Mouse (Mus musculus) lung, postnatal 14 days (tissue): ENCODE data around the gene Gm10944.

Experiments
- DNase-seq: peaks from one replicate; pipeline ENCODE4 v3.0.0; 2021

Gene Gm10944

DNA sequence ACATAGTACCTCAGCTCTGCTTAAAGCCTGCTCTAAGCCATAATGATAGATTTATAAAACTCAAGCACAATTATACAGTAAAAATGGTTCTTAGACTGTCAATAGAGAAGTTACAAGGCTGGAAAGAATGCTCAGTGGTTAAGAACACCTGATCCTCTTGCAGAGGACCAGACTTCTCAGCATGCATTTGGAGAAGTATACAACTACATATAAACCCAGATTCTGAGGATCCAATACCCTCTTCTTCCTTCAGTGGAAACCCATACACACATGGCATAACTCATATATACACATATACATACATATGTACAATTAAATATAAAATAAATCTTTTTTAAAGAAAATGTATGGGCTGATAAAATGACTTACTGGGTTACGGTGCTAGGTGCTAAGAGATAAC, at the start of gene Gm10944:
Gene Gm10944, plus strand, starts transcription at position 301 of the 400 bp plus-strand sequence.
- no peak for DNase-seq

DNA sequence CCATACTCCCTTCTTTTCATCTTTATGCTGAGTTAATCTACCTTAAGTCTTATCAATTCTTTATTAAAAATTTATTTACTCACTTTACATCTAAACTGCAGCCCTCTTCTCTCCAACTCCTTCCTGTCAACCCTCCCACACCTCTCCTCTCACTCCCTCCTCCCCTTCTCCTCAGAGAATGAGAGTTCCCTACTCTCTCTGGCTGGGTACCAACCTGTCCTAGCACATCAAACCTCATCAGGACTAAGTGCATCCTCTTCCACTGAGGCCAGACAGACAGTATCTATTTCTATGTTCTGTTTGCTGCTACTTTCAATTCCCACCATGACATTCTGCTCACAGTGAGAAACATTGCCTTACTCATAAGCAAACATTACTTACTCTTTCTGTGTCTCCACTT, 25.2 kb upstream of the Gm10944 start:
- no peak for DNase-seq

DNA sequence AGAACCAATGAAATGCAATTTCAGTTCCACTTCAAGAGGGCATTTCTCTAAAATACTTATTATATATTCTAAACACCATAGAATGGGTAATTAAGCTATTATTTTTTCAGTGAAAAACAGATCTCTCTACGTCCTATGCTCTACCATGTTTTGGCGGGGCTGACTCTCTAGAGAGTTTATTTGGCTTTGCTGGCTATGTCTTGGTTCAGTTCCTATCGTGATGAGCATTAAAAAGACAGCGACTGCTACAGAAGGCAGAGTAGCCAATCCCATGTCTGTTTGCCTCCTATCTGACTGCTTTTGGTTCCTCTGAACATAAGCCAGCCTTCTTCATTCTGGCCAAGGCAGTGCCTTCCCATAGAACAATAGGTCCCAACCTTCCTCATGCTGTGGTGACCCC, 24.5 kb upstream of the Gm10944 start:
- no peak for DNase-seq

DNA sequence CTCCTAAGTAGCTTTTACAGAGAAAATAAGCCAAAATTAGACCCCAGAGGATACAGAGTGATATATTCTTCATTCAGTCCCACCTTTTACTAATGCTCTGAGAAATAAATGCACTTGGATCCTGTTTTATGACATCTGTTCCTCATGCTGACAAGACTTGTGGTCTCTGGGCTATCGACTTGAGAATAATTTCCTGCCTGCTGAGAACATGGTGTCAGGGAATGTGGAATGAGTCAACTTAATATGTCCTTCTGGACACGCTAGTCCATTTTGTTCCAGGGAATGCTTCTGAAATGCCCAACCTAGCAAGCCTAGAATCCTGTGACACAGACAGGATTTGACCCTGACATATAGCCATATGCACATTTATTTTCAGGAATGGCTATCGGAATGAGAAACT, 22.0 kb upstream of the Gm10944 start:
- no peak for DNase-seq

DNA sequence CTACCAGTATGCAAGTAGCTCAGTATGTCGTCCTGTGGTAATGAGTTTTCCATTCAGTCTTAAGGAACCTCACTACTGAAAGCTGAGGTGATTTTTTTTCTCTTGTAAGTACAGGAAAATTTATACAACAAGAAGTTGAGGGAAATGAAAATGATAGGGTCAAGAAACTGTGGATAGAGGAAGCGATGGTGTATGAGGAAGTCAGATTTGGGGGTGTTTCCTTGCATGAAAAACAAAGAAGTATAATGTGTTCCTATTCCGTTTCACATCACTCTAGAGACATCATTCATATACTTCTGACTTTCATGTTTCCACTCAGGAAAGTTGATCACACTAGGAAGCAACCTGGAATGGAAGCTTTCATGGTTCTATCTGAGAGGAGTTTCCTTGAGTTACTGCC, 21.2 kb upstream of the Gm10944 start:
- no peak for DNase-seq

DNA sequence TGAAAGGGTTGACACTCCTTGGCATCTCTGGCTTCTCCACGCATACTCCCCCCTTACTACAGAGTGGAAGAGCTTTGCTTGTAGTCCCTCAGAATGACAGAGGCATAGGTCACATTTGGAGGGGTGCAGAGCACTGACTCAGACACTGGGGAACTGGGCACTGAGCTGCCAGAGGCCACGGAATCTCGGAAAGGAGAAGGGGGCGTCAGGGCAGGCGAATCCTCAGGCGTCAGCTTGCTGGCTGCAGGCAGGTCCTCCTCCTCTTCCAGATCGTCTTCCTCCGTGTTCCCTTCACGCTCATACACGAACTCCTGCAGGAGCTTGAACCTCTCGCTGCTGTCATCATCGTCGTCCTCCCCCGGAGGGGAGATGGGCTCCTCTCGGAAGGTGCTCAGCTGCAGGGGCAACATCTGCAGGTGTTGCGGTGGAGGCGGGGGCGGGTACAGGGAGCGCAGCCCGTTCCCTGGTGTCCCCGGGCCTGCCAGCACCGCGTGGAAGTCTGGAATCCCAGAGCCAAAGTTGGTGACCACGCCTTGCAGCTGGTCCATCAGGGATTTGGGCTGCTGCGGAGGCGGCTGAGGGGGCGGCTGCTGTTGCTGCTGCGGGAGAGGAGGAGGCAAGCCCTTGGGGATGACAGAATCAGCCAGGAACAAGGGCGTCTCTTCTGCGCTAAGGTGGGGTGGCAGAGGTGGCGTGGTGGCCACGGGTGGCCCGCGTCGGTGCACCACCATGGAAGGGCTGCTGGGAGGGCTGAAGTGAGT, 7.9 kb downstream of the Gm10944 start:
- DNase-seq: no peak

DNA sequence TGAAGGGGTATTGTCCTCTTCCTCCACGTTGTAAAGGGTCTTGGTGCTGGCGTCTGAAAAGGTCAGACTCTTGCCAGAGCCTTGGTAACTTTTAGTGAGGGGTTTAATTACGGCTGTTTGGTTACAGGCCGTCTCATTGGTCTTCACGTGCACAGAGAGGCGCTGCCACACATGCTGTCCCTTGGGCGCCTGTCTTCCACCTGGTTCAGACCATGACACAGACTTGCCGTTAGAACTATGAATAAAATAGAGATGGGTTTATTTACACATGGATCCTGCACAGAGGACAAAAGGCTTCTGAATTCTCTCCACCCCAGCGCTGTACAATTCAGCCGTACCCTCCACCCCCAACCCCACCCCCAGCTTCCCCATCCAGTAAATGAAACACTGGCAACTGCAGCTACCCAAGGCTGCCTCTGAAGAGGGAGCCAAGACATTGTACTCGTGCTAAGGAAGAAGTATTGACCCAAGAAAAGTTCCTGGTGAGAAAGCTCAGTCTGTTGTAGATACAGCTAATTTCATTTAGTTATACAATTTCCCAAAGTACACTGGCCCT, 8.6 kb downstream of the Gm10944 start:
- DNase-seq: no peak

DNA sequence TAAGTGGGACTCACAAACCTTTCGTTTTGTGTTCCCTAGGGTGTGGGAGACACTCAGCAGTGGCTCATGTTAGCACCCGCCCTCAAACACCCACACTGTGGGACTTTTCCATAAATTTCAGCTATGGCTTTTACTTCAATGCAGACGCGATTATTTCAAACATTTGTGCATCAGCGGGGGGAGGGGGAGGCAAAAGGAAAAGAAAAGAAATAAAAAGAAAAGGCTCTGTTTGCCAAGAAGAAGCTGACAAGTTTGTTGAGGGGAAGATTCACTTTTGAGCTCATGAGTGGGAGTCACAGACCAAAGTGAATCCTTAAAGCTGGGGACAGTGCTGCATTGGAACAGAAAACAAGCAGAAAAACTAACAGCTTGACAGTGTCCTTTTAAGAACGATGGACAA, 16.3 kb downstream of the Gm10944 start:
- DNase-seq: no peak

DNA sequence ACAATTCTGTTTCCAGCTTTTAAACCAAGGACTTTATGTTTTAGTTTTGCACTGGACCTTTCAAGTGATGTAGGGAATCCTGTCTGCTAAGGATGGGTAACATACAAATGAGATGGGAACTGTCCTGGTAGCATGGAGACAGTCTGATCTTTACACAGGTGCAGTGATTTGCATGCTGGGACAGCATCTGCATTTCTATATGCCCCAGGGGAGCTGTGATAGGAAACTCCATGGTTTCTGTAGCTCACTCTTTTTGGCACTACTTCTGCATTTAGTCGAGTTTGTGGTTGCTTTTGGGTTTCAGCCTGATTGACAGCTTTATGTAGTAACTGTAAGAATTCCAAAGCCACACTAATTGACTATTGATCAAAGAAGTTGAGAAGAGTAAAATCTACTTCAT, 19.8 kb downstream of the Gm10944 start:
- no peak for DNase-seq

DNA sequence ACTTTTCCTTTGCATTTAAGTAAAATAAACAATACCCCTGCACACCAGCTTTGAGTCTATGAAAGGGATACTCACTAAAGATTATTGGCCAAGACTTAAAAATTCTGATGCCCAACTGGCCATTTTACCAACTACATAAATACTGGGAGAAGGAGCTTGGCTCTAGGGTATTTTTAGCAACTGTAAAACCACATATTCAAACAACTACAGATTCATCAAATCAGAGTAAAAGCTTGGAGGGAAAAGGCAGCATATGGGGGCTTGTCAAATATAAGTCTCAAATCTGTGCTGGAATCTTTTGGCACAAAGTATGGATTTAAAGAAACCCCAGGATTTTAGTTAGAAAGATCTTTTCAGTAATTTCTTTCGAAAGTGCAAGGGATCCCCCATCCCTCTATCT, 20.2 kb downstream of the Gm10944 start:
- no peak for DNase-seq

DNA sequence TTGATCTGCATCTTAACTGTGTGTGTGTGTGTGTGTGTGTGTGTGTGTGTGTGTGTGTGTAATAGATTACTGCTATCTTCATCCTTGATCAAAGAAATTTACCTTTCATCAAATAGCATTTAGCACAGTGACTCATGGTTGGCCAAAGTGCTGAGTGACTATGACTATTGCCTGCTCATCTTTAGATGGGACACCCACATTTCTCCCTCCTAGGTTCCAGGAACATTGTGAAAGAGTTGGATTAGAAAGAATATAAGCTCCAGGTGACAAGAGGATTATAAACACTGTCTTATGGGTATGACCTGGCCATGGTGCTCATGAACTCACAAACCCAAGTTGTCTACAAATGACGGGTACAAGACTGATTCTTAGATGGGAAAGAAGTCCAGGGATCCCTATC, 26.9 kb downstream of the Gm10944 start:
- no peak for DNase-seq

DNA sequence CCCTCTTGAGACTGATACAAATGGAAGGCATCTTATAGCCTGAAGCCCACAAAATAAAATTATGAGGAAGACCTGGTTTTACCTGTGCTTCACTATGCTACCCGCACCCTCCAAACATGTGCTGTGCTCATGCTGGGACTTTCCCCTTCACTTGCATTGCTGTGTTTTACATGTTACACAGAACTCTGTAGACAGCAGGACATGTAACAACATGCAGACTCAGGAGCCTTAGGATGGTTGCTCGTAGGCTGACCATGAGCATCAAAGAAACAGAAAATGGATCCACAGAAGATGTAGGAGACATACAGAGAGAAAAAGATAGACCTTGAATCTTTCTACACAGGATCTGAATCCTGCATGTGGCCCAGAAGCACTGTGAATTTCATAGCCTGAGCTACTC, 29.2 kb downstream of the Gm10944 start:
- no peak for DNase-seq

DNA sequence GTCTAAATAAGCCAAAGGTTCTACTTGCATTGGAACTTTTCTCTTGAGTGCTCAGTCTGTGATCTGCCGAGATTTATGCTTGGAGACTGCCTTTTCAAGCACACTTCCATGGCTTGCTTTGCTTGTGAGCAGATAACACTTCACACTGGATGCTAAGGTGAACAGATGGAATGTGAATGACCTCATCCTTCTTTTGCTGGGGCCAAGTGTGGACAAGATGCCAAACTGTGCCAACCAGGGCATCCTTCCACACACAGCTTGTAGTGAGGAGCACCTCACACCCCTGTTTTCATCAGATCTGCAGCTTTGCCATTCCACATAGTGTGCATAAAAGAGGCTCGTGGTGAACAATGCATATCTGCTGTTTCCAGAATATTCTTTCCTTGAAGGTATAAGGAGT, 29.7 kb downstream of the Gm10944 start:
- no peak for DNase-seq

DNA sequence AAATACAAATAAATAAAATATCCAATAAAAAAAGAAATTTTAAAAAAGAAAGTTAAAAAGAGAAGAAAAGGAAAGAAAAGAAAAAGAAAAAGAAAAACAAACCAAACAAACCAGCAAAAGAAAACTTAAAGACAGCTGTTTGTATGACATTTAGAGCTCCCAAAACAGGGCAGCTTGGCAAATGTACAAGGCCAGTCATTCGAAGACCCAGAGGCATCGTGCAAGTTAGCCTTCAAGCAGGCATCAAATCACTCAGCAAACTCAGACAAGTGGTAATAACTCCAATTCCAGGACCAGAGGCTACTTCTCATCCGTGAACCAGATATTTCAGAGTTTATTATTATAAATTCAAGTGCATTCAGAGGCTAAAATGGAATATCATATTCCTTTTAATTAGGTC, 45.4 kb downstream of the Gm10944 start:
- no peak for DNase-seq
